Mouse (Mus musculus) ES-Bruce4 (cell line): Measurements from ENCODE around the gene Crabp2. TPM values are rescaled to one million over a fixed set of nuclear protein-coding genes. Genes with fewer than 3 reads are reported as not detected.

Source experiments
- H3K27ac ChIP-seq: 2 replicates; pipeline ENCODE4 v1.5.1; 2012; ENCODE audit warnings: low read length, inconsistent platforms; ENCODE audit not compliant: insufficient read depth
- H3K27me3 ChIP-seq: 2 replicates; pipeline ENCODE4 v1.6.1; 2012; ENCODE audit warnings: mild to moderate bottlenecking, low read length, inconsistent platforms; ENCODE audit not compliant: control insufficient read depth, poor library complexity, insufficient read depth, severe bottlenecking
- H3K36me3 ChIP-seq: 2 replicates; pipeline ENCODE4 v1.6.1; 2012; ENCODE audit warnings: inconsistent platforms, mild to moderate bottlenecking, low read length, moderate library complexity; ENCODE audit not compliant: control insufficient read depth, poor library complexity, insufficient read depth, severe bottlenecking
- H3K4me1 ChIP-seq: one replicate; pipeline ENCODE4 v1.8.1; 2011; ENCODE audit warnings: low read length; ENCODE audit not compliant: control insufficient read depth, insufficient read depth
- H3K4me3 ChIP-seq: 2 replicates; pipeline ENCODE4 v1.5.1; 2011; ENCODE audit warnings: low read depth, mild to moderate bottlenecking, low read length
- H3K9ac ChIP-seq: 2 replicates; pipeline ENCODE4 v1.6.1; 2012; ENCODE audit warnings: low read depth, mild to moderate bottlenecking, inconsistent platforms; ENCODE audit not compliant: poor library complexity, severe bottlenecking
- H3K9me3 ChIP-seq: replicated peaks from 2 replicates; pipeline ENCODE4 v1.6.1; 2012; ENCODE audit warnings: mild to moderate bottlenecking, low read length, inconsistent platforms; ENCODE audit not compliant: control insufficient read depth, poor library complexity, insufficient read depth, severe bottlenecking
- CTCF ChIP-seq: IDR thresholded peaks from one replicate; pipeline ENCODE4 v1.8.1; 2011; ENCODE audit warnings: low read depth, low read length
- EP300 ChIP-seq: IDR thresholded peaks from 2 replicates; pipeline ENCODE4 v1.6.1; 2011; ENCODE audit warnings: low read depth, low read length; ENCODE audit not compliant: insufficient read depth
- POLR2A ChIP-seq: IDR thresholded peaks from one replicate; pipeline ENCODE4 v1.8.1; 2011; ENCODE audit warnings: low read length; ENCODE audit not compliant: insufficient read depth
- polyA plus RNA-seq: library from polyadenylated mRNA; stranded (reverse); fragments of >200 nt; gene quantifications from 2 replicates; pipeline ENCODE4 v1.2.4, GENCODE M21; 2011; ENCODE audit warnings: low read depth; ENCODE audit not compliant: missing spikeins, insufficient read depth, insufficient read length

The Crabp2 gene
- polyA plus RNA-seq, 1 experiment = 12.0 TPM

DNA sequence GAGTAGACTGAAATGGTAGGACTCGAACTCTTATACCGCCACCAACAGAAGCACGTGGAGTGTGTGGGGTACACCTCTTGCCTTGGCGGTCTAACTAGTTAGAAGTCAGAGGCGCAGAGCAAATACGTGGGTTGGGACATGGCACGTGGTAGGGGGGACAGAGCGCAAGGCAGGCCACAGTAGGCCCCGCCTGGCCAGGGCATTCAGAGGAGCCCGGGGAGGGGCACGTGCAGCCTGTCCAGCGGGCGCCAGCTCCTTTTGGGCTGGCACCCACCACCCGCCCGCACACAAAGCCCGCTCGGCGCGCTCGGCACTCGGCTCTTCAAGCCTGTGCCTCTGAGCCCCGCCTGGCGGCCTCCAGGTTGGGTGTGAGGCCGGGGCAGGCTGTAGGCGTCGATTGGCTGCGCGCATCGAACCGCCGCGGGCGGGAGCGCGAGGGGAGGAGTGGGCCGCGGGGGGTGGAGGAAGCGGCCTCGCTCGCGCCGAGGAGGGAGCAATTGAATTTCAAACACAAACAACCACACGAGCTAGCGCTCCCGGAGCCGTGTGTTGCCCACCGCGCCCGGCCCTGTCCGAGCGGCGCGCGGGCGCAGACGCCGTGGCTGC lies 42.5 kb upstream of the Crabp2 start, which contains the start of gene Hdgf:
TSS of gene Hdgf (plus strand) at position 442 of the 606 bp plus-strand sequence.
- no peak for TF ChIP-seq CTCF
- peak; percentile 25 for TF ChIP-seq POLR2A
- TF ChIP-seq EP300 = no peak
- no peaks in the 10 kb centered on the region for H3K4me1 ChIP-seq
- H3K9me3 ChIP-seq = no peaks in the 10 kb centered on the region
- H3K27me3 ChIP-seq = no peaks in the 10 kb centered on the region
- H3K27ac ChIP-seq = peak within 1 kb of the TSS; percentile 95
- peak within 1 kb of the TSS; percentile 86 for H3K4me3 ChIP-seq
- peak within 1 kb of the TSS; percentile 97 for H3K9ac ChIP-seq
- H3K36me3 ChIP-seq = no peaks in the 10 kb centered on the region

- Histone ChIP-seq H3K27ac (peak overlapping the region; percentile 95; the same call in 1 of the 2 replicates), H3K36me3 (no peaks in the 10 kb centered on the region), H3K27me3 (no peaks in the 10 kb centered on the region), H3K4me1 (no peaks in the 10 kb centered on the region), H3K9ac (peak overlapping the region; percentile 97), H3K4me3 (peak overlapping the region; percentile 86), H3K9me3 (no peaks in the 10 kb centered on the region)
- no peak for TF ChIP-seq CTCF
- TF ChIP-seq POLR2A = no peak
- no peak for TF ChIP-seq EP300
Observed at GRCm38 (mm10) chr3:87906601-87906980, 41.9 kb upstream of the Crabp2 start.

DNA sequence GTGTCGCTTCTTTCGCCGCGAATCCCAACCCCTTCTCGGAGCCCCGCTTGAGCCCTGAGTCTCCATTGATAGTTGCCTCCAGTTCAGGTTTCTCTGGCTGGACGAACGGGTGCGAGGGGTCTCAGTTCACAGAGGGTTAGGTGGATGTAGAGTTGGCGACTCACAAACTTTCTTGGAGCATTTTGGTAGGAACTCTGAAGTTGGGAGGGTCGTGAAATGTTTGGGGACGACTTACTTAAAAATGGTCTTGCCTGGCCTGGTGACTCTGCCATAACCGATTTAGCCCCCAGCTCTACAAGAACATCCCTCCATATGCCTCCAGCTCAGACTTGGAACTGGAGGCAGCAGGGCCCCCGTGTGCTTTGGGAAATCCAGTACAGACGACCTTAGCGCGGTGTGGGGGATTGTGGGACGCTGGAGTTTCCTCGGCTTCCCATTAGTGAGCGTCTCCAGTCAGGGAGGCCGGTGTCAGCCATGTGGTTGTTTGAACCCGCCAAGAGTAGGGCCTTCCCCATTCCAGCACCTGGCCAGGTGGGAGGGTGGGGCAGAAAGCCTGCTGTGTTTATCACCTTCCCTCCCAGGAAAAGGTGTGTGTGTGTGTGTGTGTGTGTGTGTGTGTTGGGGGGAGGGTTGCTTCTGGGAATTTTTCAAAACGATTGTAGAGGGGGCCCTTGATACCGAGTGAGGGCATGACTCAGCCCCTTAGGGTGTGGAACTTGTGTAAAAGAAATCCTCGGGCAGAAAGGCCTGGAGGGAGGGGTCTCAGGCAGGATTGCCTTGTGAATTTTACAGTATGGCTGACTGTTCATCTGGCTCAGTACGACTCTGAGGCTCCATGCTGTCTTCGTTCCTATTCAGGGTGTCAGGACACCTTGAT lies 41.2 kb upstream of the Crabp2 start:
- H3K9ac ChIP-seq = peak overlapping the region; percentile 97
- H3K27me3 ChIP-seq = no peaks in the 10 kb centered on the region
- H3K4me1 ChIP-seq = no peaks in the 10 kb centered on the region
- H3K36me3 ChIP-seq = no peaks in the 10 kb centered on the region
- peak overlapping the region; percentile 95 for H3K27ac ChIP-seq
- TF ChIP-seq EP300 (peak; percentile 74), POLR2A (peak; percentile 31), CTCF (no peak)
- H3K4me3 ChIP-seq = peak overlapping the region; percentile 86
- no peaks in the 10 kb centered on the region for H3K9me3 ChIP-seq

DNA sequence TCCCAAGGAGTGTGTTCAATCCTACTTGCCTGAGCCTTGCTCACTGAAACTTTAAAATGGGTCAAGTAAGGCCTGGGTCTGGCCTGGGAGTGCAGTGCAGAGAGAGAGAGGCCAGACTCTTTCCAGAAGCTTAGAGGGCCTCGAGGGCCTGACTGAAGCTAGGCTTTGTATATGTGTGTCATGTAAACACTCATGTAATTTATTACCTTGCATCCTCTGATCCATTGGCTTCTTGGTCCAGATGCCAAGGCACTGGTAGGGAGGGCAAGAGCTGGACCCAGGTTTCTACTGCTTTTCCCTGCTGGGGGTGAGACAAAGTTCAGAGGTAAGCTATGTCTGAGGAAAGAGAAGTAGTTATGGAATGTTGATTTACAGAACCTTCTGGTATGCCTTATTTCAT lies 40.6 kb upstream of the Crabp2 start:
- Histone ChIP-seq H3K9me3 (no peaks in the 10 kb centered on the region), H3K4me3 (peak overlapping the region; percentile 86), H3K27me3 (no peaks in the 10 kb centered on the region), H3K9ac (peak overlapping the region; percentile 97), H3K27ac (peak overlapping the region; percentile 95), H3K36me3 (peaks cover 1% of the 10 kb centered on the region), H3K4me1 (peaks cover under 1% of the 10 kb centered on the region)
- TF ChIP-seq CTCF = no peak
- TF ChIP-seq POLR2A = no peak
- no peak for TF ChIP-seq EP300

GRCm38 (mm10) chr3:87909381-87909780 lies 39.1 kb upstream of the Crabp2 start:
- TF ChIP-seq POLR2A (no peak), CTCF (no peak), EP300 (no peak)
- H3K9me3 ChIP-seq = no peaks in the 10 kb centered on the region
- H3K36me3 ChIP-seq = peaks cover 16% of the 10 kb centered on the region
- H3K4me3 ChIP-seq = peak overlapping the region; percentile 65
- H3K27me3 ChIP-seq = no peaks in the 10 kb centered on the region
- peak overlapping the region; percentile 97 for H3K9ac ChIP-seq
- peak overlapping the region; percentile 95 for H3K27ac ChIP-seq
- H3K4me1 ChIP-seq = peaks cover 2% of the 10 kb centered on the region

GRCm38 (mm10) chr3:87909874-87910273 lies 38.6 kb upstream of the Crabp2 start:
- peak overlapping the region; percentile 97 for H3K9ac ChIP-seq
- H3K36me3 ChIP-seq = peaks cover 21% of the 10 kb centered on the region
- H3K9me3 ChIP-seq = no peaks in the 10 kb centered on the region
- peak overlapping the region; percentile 95 for H3K27ac ChIP-seq
- peaks cover 2% of the 10 kb centered on the region for H3K4me1 ChIP-seq
- H3K27me3 ChIP-seq = no peaks in the 10 kb centered on the region
- peak overlapping the region; percentile 77 for H3K4me3 ChIP-seq
- TF ChIP-seq POLR2A = no peak
- peak; percentile 52; the same call in 1 of the 2 replicates for TF ChIP-seq EP300
